Mouse (Mus musculus) left cerebral cortex, adult 9 months (tissue): ENCODE data around the gene Slc25a23.
A peak's percentile ranks its signal among the peaks of the same experiment; 100 is the strongest.

Experiments used
- DNase-seq, 2 experiments: peaks; one replicate each; pipeline ENCODE4 v3.0.0; 2022; ENCODE audit warnings: low spot score in 2 of 2

The Slc25a23 gene

GRCm38 (mm10) chr17:57059486-57059977 is at the start of gene Slc25a23:
TSS of gene Slc25a23 (minus strand) at chr17:57059863.
- peak; percentile 60 to 70 for DNase-seq

- DNase-seq, result no peak
Measured at GRCm38 (mm10) chr17:57108666-57109171, 49.1 kb upstream of the Slc25a23 start.

GRCm38 (mm10) chr17:57108040-57108665 is 48.5 kb upstream of the Slc25a23 start:
- no peak for DNase-seq

- no peak for DNase-seq
Measured at GRCm38 (mm10) chr17:57107064-57107463, 47.4 kb upstream of the Slc25a23 start.

GRCm38 (mm10) chr17:57106035-57106368 is 46.3 kb upstream of the Slc25a23 start:
- DNase-seq, result no peak

- DNase-seq, result no peak
Measured at GRCm38 (mm10) chr17:57105181-57106034, 45.7 kb upstream of the Slc25a23 start, which contains the start of gene Tnfsf9. TSS of gene Tnfsf9 (plus strand) at chr17:57105325.

- DNase-seq, result no peak
Measured at GRCm38 (mm10) chr17:57104496-57104895, 44.8 kb upstream of the Slc25a23 start.

- DNase-seq, result no peak
Measured at GRCm38 (mm10) chr17:57102276-57102675, 42.6 kb upstream of the Slc25a23 start.

GRCm38 (mm10) chr17:57099629-57100325 is 40.1 kb upstream of the Slc25a23 start:
- DNase-seq, result no peak

GRCm38 (mm10) chr17:57098321-57098720 is 38.7 kb upstream of the Slc25a23 start:
- DNase-seq, result no peak

GRCm38 (mm10) chr17:57096623-57096920 is 36.9 kb upstream of the Slc25a23 start:
- peak in 1 of 2 experiments; percentile 87 for DNase-seq

GRCm38 (mm10) chr17:57095855-57096622 is 36.4 kb upstream of the Slc25a23 start:
- no peak for DNase-seq

GRCm38 (mm10) chr17:57094222-57094621 is 34.6 kb upstream of the Slc25a23 start:
- no peak for DNase-seq

- peak; percentile 71 to 89 for DNase-seq
Measured at GRCm38 (mm10) chr17:57087049-57087832, 27.6 kb upstream of the Slc25a23 start, which contains the start of gene Tubb4a. TSS of gene Tubb4a (minus strand) at chr17:57087782.

- no peak for DNase-seq
Measured at GRCm38 (mm10) chr17:57085970-57086757, 26.5 kb upstream of the Slc25a23 start.

GRCm38 (mm10) chr17:57082481-57082880 is 22.8 kb upstream of the Slc25a23 start:
- no peak for DNase-seq

GRCm38 (mm10) chr17:57081234-57081842 is 21.7 kb upstream of the Slc25a23 start:
- no peak for DNase-seq

GRCm38 (mm10) chr17:57079919-57080318 is 20.3 kb upstream of the Slc25a23 start:
- no peak for DNase-seq

GRCm38 (mm10) chr17:57078336-57078735 is 18.7 kb upstream of the Slc25a23 start, which contains the start of gene Dennd1c:
TSS of gene Dennd1c (minus strand) at chr17:57078514.
- DNase-seq, result no peak
